Mouse (Mus musculus): ENCODE measurements around the gene Med8.

GRCm38 (mm10) chr4:118359896-118360720, 49.0 kb upstream of the Med8 start:
- TF ChIP-seq POLR2A (IDR thresholded peaks at IDR 0.05; ENCODE audit: low read depth, low read length) (no peak; the same call in 1 of the 2 replicates), CTCF (IDR thresholded peaks at IDR 0.05; ENCODE audit: extremely low read depth, insufficient read depth, insufficient read length, insufficient replicate concordance) (no peak)

All from spleen, adult 2 months (tissue).